Comparison of ENCODE assay signal across 8 mouse cellular contexts in the genomic region with DNA sequence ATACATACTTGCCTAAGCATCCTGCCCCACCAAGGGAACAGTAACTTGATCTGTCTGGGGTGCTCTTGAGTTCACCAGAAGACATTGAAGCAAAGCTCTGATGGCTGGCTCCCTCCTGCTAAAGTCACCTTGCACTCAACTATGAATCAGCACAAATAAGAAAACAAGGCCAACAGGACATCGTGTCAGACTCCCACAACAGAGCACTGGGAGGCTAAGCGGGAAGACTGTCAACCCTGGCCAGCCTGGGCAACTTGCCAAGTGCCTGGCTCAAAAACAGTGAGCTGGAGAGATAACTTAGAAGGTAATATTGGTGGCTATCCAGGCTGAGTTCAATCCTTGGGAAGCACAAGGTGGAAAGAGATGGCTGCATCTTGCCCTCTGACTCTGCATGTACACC. TPM values are rescaled to one million over a fixed set of nuclear protein-coding genes. Genes with fewer than 3 reads are reported as not detected.
DNase-seq lines count a peak whose midpoint lies in the region; ATAC-seq and TF ChIP-seq lines count a peak whose summit lies in the region.

No protein-coding gene starts in this region.

- H3K27me3 ChIP-seq in forebrain, embryonic 12.5 days, result no peaks in the 10 kb centered on the region

- WGBS in forebrain, embryonic 12.5 days, result 54% methylated on average over 2 of the region's 2 CpGs

- H3K4me2 ChIP-seq in forebrain, embryonic 12.5 days, result no peak overlapping the region

- no peak for TF ChIP-seq POLR2A in brain, embryonic 14.5 days (IDR thresholded peaks at IDR 0.05; ENCODE audit: borderline replicate concordance, extremely low read depth, insufficient read depth, insufficient read length, poor library complexity, severe bottlenecking)

- ATAC-seq in forebrain, embryonic 12.5 days (ENCODE audit: low FRiP score), result no peak
- ATAC-seq in frontal cortex, adult (ENCODE audit: low TSS enrichment), result no peak
- no peak for ATAC-seq in granulocyte monocyte progenitor cell, adult 5-6 weeks (replicated peaks; ENCODE audit: poor library complexity, severe bottlenecking)

- no peak overlapping the region for H3K4me3 ChIP-seq in forebrain, embryonic 12.5 days (replicated peaks)

- DNase-seq in cerebellum, postnatal 36 days, result peak; percentile 38 to 40
- no peak for DNase-seq in cerebellum, adult 11-12 months
- DNase-seq in 3134 (ENCODE audit: extremely low read depth, insufficient read length, low spot score), result peak; percentile 48
- peak; percentile 26 for DNase-seq in brain, embryonic 14.5 days (ENCODE audit: low read depth)
- DNase-seq in kidney, postnatal 25 days, result peak; percentile 70 to 74

- no peak overlapping the region for H3K27ac ChIP-seq in forebrain, embryonic 12.5 days

- no peaks in the 10 kb centered on the region for H3K36me3 ChIP-seq in forebrain, embryonic 12.5 days (replicated peaks)

- H3K9ac ChIP-seq in forebrain, embryonic 12.5 days, result no peak overlapping the region

- no peaks in the 10 kb centered on the region for H3K4me1 ChIP-seq in forebrain, embryonic 12.5 days

- no peak for TF ChIP-seq CTCF in brain, embryonic 14.5 days (IDR thresholded peaks at IDR 0.05; ENCODE audit: borderline replicate concordance, extremely low read depth, insufficient read depth, insufficient read length)

- no peaks in the 10 kb centered on the region for H3K9me3 ChIP-seq in forebrain, embryonic 12.5 days

RNA-seq across cellular contexts. Expression of gene Calr3, which starts 8.7 kb away (rescaled TPM):
- 0.42 and 0.43 TPM in 2 replicates for polyA plus RNA-seq in brain, embryonic 14.5 days (2012; rRNA removed)
- polyA plus RNA-seq in forebrain, embryonic 12.5 days (2016; fragmentation: Nextera tagmentation; extraction: Ambion mirVana), result 1.1 and 1.6 TPM in 2 replicates
- total RNA-seq in granulocyte monocyte progenitor cell, adult 5-6 weeks (2014; fragmentation: Nextera tagmentation), result 0.34 and 1.5 TPM in 2 replicates
- total RNA-seq in granulocyte monocyte progenitor cell, adult 5-6 weeks (2017), result 2.2 and 4.7 TPM in 2 replicates

RNA-seq across cellular contexts. Expression of gene 1700030K09Rik, which starts 8.7 kb away (rescaled TPM):
- 17.3 and 18.7 TPM in 2 replicates for polyA plus RNA-seq in brain, embryonic 14.5 days (2012; rRNA removed)
- polyA plus RNA-seq in forebrain, embryonic 12.5 days (2016; fragmentation: Nextera tagmentation; extraction: Ambion mirVana), result 16.7 and 16.9 TPM in 2 replicates
- 3.6 and 6.4 TPM in 2 replicates for total RNA-seq in granulocyte monocyte progenitor cell, adult 5-6 weeks (2014; fragmentation: Nextera tagmentation)
- 6.1 and 7.1 TPM in 2 replicates for total RNA-seq in granulocyte monocyte progenitor cell, adult 5-6 weeks (2017)

RNA-seq across cellular contexts. Expression of gene Eps15l1, which starts 13.7 kb away (rescaled TPM):
- polyA plus RNA-seq in brain, embryonic 14.5 days (2012; rRNA removed), result 94.8 and 102 TPM in 2 replicates
- polyA plus RNA-seq in forebrain, embryonic 12.5 days (2016; fragmentation: Nextera tagmentation; extraction: Ambion mirVana), result 73.5 and 74.3 TPM in 2 replicates
- 58.3 and 64.3 TPM in 2 replicates for total RNA-seq in granulocyte monocyte progenitor cell, adult 5-6 weeks (2014; fragmentation: Nextera tagmentation)
- total RNA-seq in granulocyte monocyte progenitor cell, adult 5-6 weeks (2017), result 34.8 and 38.6 TPM in 2 replicates

RNA-seq across cellular contexts. Expression of gene Cherp, which starts 40.1 kb away (rescaled TPM):
- 68.3 and 85.0 TPM in 2 replicates for polyA plus RNA-seq in brain, embryonic 14.5 days (2012; rRNA removed)
- 77.3 and 84.0 TPM in 2 replicates for polyA plus RNA-seq in forebrain, embryonic 12.5 days (2016; fragmentation: Nextera tagmentation; extraction: Ambion mirVana)
- 88.2 and 110 TPM in 2 replicates for total RNA-seq in granulocyte monocyte progenitor cell, adult 5-6 weeks (2014; fragmentation: Nextera tagmentation)
- total RNA-seq in granulocyte monocyte progenitor cell, adult 5-6 weeks (2017), result 13.3 and 27.7 TPM in 2 replicates

RNA-seq across cellular contexts. Expression of gene Slc35e1, which starts 57.5 kb away (rescaled TPM):
- 41.3 and 43.8 TPM in 2 replicates for polyA plus RNA-seq in brain, embryonic 14.5 days (2012; rRNA removed)
- 16.4 and 21.2 TPM in 2 replicates for polyA plus RNA-seq in forebrain, embryonic 12.5 days (2016; fragmentation: Nextera tagmentation; extraction: Ambion mirVana)
- 38.6 and 52.6 TPM in 2 replicates for total RNA-seq in granulocyte monocyte progenitor cell, adult 5-6 weeks (2014; fragmentation: Nextera tagmentation)
- 31.0 and 31.1 TPM in 2 replicates for total RNA-seq in granulocyte monocyte progenitor cell, adult 5-6 weeks (2017)
